Mouse (Mus musculus) B cell, adult 2 months (primary cell): ENCODE measurements around the gene Tesk1.

ENCODE experiments used
- DNase-seq, 2 experiments: peaks; one replicate each; pipeline ENCODE4 v3.0.0; 2022

The Tesk1 gene

GRCm38 (mm10) chr4:43496587-43496986, 54.8 kb downstream of the Tesk1 start:
- no peak for DNase-seq

GRCm38 (mm10) chr4:43497405-43497804, 55.7 kb downstream of the Tesk1 start:
- no peak for DNase-seq
